Mouse (Mus musculus) heart, embryonic 10.5 days (tissue): ENCODE data around the gene Slc16a8. TPM values are rescaled to one million over a fixed set of nuclear protein-coding genes. Genes with fewer than 3 reads are reported as not detected.

ENCODE experiments used
- DNase-seq: peaks from one replicate; pipeline ENCODE4 v3.0.0-alpha.2; 2017; ENCODE audit warnings: low spot score
- H3K27ac ChIP-seq: fragments of 300-500 bp; sonication (generic); 2 replicates; pipeline ENCODE4 v1.5.1; 2016; ENCODE audit warnings: mild to moderate bottlenecking
- H3K27me3 ChIP-seq: fragments of 300-500 bp; sonication (generic); 2 replicates; pipeline ENCODE4 v1.6.1; 2016; ENCODE audit warnings: mild to moderate bottlenecking; ENCODE audit not compliant: poor library complexity, insufficient read depth, severe bottlenecking
- H3K36me3 ChIP-seq: fragments of 300-500 bp; sonication (generic); 2 replicates; pipeline ENCODE4 v1.6.1; 2016; ENCODE audit warnings: mild to moderate bottlenecking, moderate library complexity
- H3K4me1 ChIP-seq: fragments of 300-500 bp; sonication (generic); 2 replicates; pipeline ENCODE4 v1.6.1; 2016; ENCODE audit warnings: mild to moderate bottlenecking
- H3K4me3 ChIP-seq: fragments of 300-500 bp; sonication (generic); 2 replicates; pipeline ENCODE4 v1.5.1; 2016; ENCODE audit warnings: mild to moderate bottlenecking, moderate library complexity
- H3K9me3 ChIP-seq: fragments of 300-500 bp; sonication (generic); 2 replicates; pipeline ENCODE4 v1.6.1; 2016; ENCODE audit warnings: mild to moderate bottlenecking, moderate library complexity
- WGBS: fragments of 180-500 bp; shearing (Covaris S2); methylation state at CpG from one replicate; pipeline ENCODE4 v1.1.7; 2016; 5-methylcytosine and 5-hydroxymethylcytosine counted together
- polyA plus RNA-seq: library from polyadenylated mRNA; unstranded; fragments of >200 nt; fragmentation: Nextera tagmentation; extraction: Ambion mirVana; gene quantifications from 2 replicates; pipeline ENCODE4 v1.2.1, GENCODE M21; 2016

The Slc16a8 gene
- polyA plus RNA-seq, 1 experiment from 2014 or later, result 0.15 TPM

GRCm38 (mm10) chr15:79281389-79281788 lies 26.8 kb upstream of the Slc16a8 start:
- peak; percentile 87 for DNase-seq
- WGBS, result 72% methylated on average over 1 of the region's 1 CpGs
- 0 out of 2 replicates have a peak overlapping the region, but pooled peaks have one; percentile 8 for H3K27ac ChIP-seq

DNA sequence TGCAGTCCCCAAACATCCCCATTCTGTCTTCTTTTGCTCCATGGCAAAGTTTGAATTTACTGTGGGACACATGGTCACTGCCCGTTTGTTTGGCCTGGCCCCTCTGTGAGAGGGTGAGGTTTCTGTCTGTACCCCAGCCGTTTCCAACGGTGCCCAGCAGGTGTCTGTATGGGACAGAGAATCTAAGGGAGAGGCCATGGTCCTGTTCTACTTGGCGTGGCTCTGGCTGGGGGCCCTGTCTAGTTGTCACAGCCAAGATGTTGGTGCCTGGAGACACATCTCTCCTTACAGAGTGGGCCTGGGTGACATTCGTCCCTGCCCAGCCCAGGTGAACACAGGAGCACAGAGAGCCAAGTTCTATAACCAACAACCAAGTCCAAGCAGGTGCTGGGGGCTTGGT lies 26.3 kb upstream of the Slc16a8 start:
- 0 out of 2 replicates have a peak, but pooled peaks cover 6% of the 10 kb centered on the region for H3K27me3 ChIP-seq
- DNase-seq, result no peak
- H3K4me3 ChIP-seq, result no peak overlapping the region
- H3K4me1 ChIP-seq, result peaks cover 19% of the 10 kb centered on the region
- peak overlapping the region; percentile 50; the same call in 1 of the 2 replicates for H3K27ac ChIP-seq
- H3K36me3 ChIP-seq, result no peaks in the 10 kb centered on the region
- 53% methylated on average over 5 of the region's 5 CpGs for WGBS
- no peaks in the 10 kb centered on the region for H3K9me3 ChIP-seq

More at GRCm38 (mm10) chr15:79281389-79281788, 26.8 kb upstream of the Slc16a8 start:
- no peaks in the 10 kb centered on the region for H3K9me3 ChIP-seq
- no peak overlapping the region for H3K4me3 ChIP-seq
- 0 out of 2 replicates have a peak, but pooled peaks cover 6% of the 10 kb centered on the region for H3K27me3 ChIP-seq
- H3K36me3 ChIP-seq, result peaks cover 4% of the 10 kb centered on the region; the same call in 1 of the 2 replicates
- peaks cover 19% of the 10 kb centered on the region for H3K4me1 ChIP-seq

- Histone ChIP-seq H3K4me1 (peaks cover 13% of the 10 kb centered on the region), H3K9me3 (no peaks in the 10 kb centered on the region), H3K27me3 (0 out of 2 replicates have a peak, but pooled peaks cover 6% of the 10 kb centered on the region), H3K36me3 (no peaks in the 10 kb centered on the region), H3K4me3 (no peak overlapping the region), H3K27ac (no peak overlapping the region)
- no peak for DNase-seq
- 18% methylated on average over 6 of the region's 6 CpGs for WGBS
Measured at GRCm38 (mm10) chr15:79280209-79280608, 25.6 kb upstream of the Slc16a8 start.

DNA sequence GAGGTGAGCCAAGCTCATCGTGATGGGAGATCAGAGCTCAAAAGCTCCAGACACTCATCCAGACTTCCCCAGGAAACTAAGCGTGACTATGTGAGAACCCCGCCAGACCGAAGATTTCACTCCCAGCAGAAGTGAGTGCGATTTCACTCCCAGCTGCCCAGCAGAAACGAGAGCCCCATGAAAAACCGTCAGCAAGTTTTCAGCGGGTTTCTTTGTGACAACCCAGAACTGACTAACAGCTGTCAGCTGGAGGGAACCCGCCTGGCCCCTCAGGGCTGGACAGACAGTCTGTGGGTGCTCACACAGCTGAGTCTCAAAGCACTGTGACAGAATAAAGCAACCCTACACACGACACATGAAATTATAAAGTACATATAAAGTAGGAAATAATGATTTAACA lies 23.2 kb upstream of the Slc16a8 start:
- H3K36me3 ChIP-seq, result no peaks in the 10 kb centered on the region
- WGBS, result 62% methylated on average over 10 of the region's 10 CpGs
- H3K4me3 ChIP-seq, result no peak overlapping the region
- peaks cover 19% of the 10 kb centered on the region; the same call in 1 of the 2 replicates for H3K4me1 ChIP-seq
- H3K9me3 ChIP-seq, result no peaks in the 10 kb centered on the region
- no peak for DNase-seq
- H3K27me3 ChIP-seq, result no peaks in the 10 kb centered on the region
- H3K27ac ChIP-seq, result no peak overlapping the region

- Histone ChIP-seq H3K9me3 (no peaks in the 10 kb centered on the region), H3K36me3 (no peaks in the 10 kb centered on the region), H3K27ac (no peak overlapping the region), H3K27me3 (peaks cover 26% of the 10 kb centered on the region), H3K4me3 (no peak overlapping the region), H3K4me1 (peaks cover 18% of the 10 kb centered on the region)
- no peak for DNase-seq
- 45% methylated on average over 10 of the region's 10 CpGs for WGBS
Measured at GRCm38 (mm10) chr15:79273020-79273419, 18.5 kb upstream of the Slc16a8 start.

DNA sequence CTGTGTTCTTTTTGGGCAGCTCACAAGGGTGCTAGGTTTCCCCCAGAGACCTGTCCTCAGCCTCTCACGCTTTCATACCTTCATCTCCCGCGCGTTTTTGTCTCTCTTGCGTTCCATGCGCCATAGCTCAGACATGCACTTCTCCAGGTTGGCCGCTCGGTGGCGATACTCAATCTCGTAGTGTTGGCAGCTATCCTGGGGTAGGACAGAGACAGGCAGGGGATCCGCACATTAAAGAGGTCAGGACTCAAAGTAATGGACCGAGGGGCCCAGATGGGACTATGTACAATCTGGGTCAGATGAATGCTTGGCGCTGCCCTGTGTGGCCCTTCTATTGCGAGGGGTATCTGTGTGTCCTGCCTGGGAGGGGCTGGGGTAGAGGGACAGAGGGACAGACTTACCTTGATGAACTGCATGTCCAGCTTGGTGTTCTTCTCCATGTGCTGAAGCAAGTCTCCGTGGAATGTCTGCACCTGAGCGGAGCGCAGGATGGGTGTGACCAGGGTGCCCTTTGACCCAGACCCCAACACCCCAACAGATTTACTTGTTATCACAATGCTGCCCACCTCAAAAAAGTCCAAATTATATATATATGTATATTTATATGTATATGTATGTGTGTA lies 16.7 kb upstream of the Slc16a8 start:
- Histone ChIP-seq H3K36me3 (no peaks in the 10 kb centered on the region), H3K27ac (no peak overlapping the region), H3K9me3 (no peaks in the 10 kb centered on the region), H3K4me3 (peak overlapping the region; percentile 58), H3K27me3 (peaks cover 43% of the 10 kb centered on the region), H3K4me1 (peaks cover 18% of the 10 kb centered on the region)
- 18% methylated on average over 17 of the region's 17 CpGs for WGBS
- DNase-seq, result no peak

DNA sequence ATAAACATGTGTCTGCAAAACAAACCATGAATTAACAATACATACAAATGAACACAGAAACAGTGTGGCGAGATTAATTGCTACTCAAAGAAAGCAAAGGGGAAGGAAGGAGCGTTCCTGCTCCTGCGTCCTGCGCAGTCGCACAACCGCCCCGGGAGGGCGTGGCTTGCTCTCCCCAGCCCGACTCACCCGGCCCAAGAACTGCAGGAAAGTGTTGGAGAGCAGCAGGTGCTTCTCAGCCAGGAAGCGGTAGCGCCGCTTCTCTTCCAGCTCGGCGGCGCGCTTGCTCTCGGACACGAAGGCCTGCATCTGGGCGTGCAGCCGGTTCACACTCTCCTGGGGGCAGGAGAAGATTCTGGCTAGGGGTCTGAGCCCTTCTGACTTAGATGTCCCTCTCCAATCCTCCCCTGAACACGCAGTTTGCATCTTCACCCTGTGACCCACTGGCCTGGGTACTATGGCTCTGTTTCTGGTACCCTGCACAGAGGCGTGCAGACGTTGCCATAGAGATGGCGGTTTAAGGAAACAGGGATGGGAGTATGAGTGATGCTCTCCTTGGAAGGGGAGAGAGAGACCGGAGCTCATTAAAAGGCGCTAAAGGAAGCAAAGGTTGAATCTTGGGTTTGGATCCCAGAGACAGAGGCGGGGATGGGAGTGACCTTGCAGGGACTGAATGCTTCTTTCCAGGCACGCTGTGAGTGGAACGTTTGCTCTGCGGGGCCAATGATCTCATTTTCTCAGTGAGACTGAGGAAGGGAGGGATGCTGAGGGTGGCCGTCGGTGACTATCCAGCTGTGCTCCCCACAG lies 16.0 kb upstream of the Slc16a8 start:
- peak; percentile 88 for DNase-seq
- no peaks in the 10 kb centered on the region for H3K9me3 ChIP-seq
- H3K4me1 ChIP-seq, result peaks cover 18% of the 10 kb centered on the region
- H3K27ac ChIP-seq, result peak overlapping the region; percentile 48
- no peaks in the 10 kb centered on the region for H3K36me3 ChIP-seq
- 3% methylated on average over 33 of the region's 33 CpGs for WGBS
- H3K4me3 ChIP-seq, result peak overlapping the region; percentile 58
- H3K27me3 ChIP-seq, result peaks cover 50% of the 10 kb centered on the region

- no peak overlapping the region for H3K27ac ChIP-seq
- H3K9me3 ChIP-seq, result no peaks in the 10 kb centered on the region
- DNase-seq, result no peak
- H3K36me3 ChIP-seq, result no peaks in the 10 kb centered on the region
- peaks cover 68% of the 10 kb centered on the region for H3K27me3 ChIP-seq
- 15% methylated on average over 1 of the region's 1 CpGs for WGBS
- peaks cover 16% of the 10 kb centered on the region for H3K4me1 ChIP-seq
- no peak overlapping the region for H3K4me3 ChIP-seq
Measured at GRCm38 (mm10) chr15:79268521-79268920, 14.0 kb upstream of the Slc16a8 start.

DNA sequence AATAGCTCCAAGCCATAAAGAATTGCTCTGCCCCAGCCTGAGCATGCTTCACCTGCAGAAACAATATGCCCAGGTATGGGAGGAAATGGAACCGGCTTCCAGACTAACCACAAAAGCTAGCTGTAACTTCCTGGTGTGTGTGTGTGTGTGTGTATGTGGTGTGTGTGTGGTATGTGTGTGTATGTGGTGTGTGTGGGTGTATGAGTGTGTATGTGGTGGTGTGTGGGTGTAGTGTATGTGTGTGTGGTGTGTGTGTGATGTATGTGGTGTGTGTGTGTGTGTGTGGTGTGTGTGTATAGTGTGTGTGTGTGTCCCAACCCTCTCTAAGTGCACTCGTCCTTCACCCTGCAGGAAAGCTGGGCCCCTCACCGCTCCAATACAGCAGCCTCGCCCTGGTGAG lies 10.8 kb upstream of the Slc16a8 start:
- Histone ChIP-seq H3K36me3 (no peaks in the 10 kb centered on the region), H3K4me1 (peaks cover 23% of the 10 kb centered on the region), H3K9me3 (no peaks in the 10 kb centered on the region), H3K27ac (no peak overlapping the region), H3K27me3 (peaks cover 90% of the 10 kb centered on the region), H3K4me3 (no peak overlapping the region)
- no peak for DNase-seq
- 63% methylated on average over 4 of the region's 4 CpGs for WGBS

DNA sequence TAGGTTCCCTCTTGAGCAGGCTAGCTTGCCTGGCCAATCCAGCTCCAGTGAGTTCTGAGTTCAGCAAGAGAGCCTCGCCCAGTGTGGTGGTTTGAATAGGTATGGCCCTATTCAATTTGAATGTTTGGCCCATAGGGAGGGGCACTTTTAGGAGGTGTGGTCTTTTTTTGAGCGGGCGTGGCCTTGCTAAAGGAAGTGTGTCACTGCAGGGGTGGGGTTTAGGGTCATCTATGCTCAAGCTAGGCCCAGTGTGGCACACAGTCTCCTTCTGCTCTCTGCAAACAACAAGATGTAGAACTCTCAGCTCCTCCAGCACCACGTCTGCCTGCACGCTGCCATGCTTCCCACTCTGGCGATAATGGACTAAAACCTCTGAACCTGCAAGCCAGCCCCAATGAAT lies 9.2 kb upstream of the Slc16a8 start:
- peaks cover 96% of the 10 kb centered on the region for H3K27me3 ChIP-seq
- H3K4me3 ChIP-seq, result no peak overlapping the region
- WGBS, result 82% methylated on average over 6 of the region's 6 CpGs
- no peaks in the 10 kb centered on the region for H3K9me3 ChIP-seq
- no peak overlapping the region for H3K27ac ChIP-seq
- no peaks in the 10 kb centered on the region for H3K36me3 ChIP-seq
- DNase-seq, result no peak
- H3K4me1 ChIP-seq, result peaks cover 28% of the 10 kb centered on the region

DNA sequence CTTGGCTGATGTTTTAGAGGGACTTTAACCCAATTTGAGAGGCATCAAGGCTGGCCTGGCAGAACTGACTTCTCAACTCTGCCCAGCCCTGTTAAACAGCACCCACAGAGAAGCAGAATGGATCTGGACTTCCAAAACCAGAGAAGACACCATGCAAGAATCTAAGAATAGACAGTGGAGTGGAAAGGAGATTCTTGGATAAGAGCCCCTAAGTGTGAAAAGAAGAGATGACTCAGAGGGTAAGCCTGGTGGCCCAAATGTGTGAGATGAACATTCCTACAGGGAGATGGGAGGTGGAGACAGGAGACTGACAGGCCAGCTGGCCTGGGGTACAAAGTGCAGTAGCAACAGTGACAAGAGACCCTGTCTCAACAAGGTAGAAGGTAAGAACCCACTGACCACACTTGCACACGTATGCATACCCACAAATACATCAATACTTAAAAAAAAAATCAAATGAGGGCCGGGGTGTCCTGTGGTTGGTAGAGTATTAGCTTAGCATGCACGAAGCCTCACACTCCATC lies 8.3 kb upstream of the Slc16a8 start:
- H3K27me3 ChIP-seq, result peaks cover 97% of the 10 kb centered on the region
- WGBS, result 85% methylated on average over 3 of the region's 3 CpGs
- no peak for DNase-seq
- H3K9me3 ChIP-seq, result no peaks in the 10 kb centered on the region
- 0 out of 2 replicates have a peak overlapping the region, but pooled peaks have one; percentile 83 for H3K4me3 ChIP-seq
- no peak overlapping the region for H3K27ac ChIP-seq
- no peaks in the 10 kb centered on the region for H3K36me3 ChIP-seq
- H3K4me1 ChIP-seq, result peaks cover 28% of the 10 kb centered on the region

GRCm38 (mm10) chr15:79262375-79262774 lies 7.8 kb upstream of the Slc16a8 start:
- Histone ChIP-seq H3K36me3 (no peaks in the 10 kb centered on the region), H3K4me3 (peak overlapping the region; percentile 83), H3K27ac (0 out of 2 replicates have a peak overlapping the region, but pooled peaks have one; percentile 38), H3K27me3 (peaks cover 93% of the 10 kb centered on the region), H3K4me1 (peaks cover 28% of the 10 kb centered on the region), H3K9me3 (no peaks in the 10 kb centered on the region)
- 28% methylated on average over 13 of the region's 13 CpGs for WGBS
- DNase-seq, result no peak

GRCm38 (mm10) chr15:79261757-79262156 lies 7.2 kb upstream of the Slc16a8 start:
- WGBS, result 1% methylated on average over 18 of the region's 28 CpGs
- no peaks in the 10 kb centered on the region for H3K36me3 ChIP-seq
- peak overlapping the region; percentile 83 for H3K4me3 ChIP-seq
- H3K27ac ChIP-seq, result peak overlapping the region; percentile 88
- H3K4me1 ChIP-seq, result peaks cover 28% of the 10 kb centered on the region
- DNase-seq, result no peak
- H3K27me3 ChIP-seq, result peaks cover 87% of the 10 kb centered on the region
- H3K9me3 ChIP-seq, result no peaks in the 10 kb centered on the region
